Mouse (Mus musculus) olfactory bulb, adult 2 months (tissue): ENCODE measurements around the gene Usp12. TPM values are rescaled to one million over a fixed set of nuclear protein-coding genes. Genes with fewer than 3 reads are reported as not detected.

Experiments
- H3K27ac ChIP-seq: fragments of 200-500 bp; 2 replicates; pipeline ENCODE4 v1.5.1; 2012; ENCODE audit warnings: low read depth, low read length; ENCODE audit not compliant: insufficient read depth
- H3K4me1 ChIP-seq: fragments of 200-500 bp; 2 replicates; pipeline ENCODE4 v1.6.1; 2012; ENCODE audit warnings: low read length; ENCODE audit not compliant: control insufficient read depth, insufficient read depth
- H3K4me3 ChIP-seq: fragments of 200-500 bp; 2 replicates; pipeline ENCODE4 v1.5.1; 2012; ENCODE audit warnings: mild to moderate bottlenecking, low read depth, low read length, moderate library complexity; ENCODE audit not compliant: insufficient read depth
- CTCF ChIP-seq: fragments of 200-500 bp; IDR thresholded peaks from 2 replicates; pipeline ENCODE4 v1.5.1; 2012; ENCODE audit warnings: low read depth, mild to moderate bottlenecking, low read length, moderate library complexity; ENCODE audit not compliant: insufficient read depth
- POLR2A ChIP-seq: fragments of 200-500 bp; IDR thresholded peaks from 2 replicates; pipeline ENCODE4 v1.6.1; 2012; ENCODE audit warnings: mild to moderate bottlenecking, low read depth, low read length, moderate library complexity; ENCODE audit not compliant: insufficient read depth
- WGBS: fragments of 180-500 bp; shearing (Covaris S2); methylation state at CpG from one replicate; pipeline ENCODE4 v1.1.7; 2018; 5-methylcytosine and 5-hydroxymethylcytosine counted together
- polyA plus RNA-seq: library from polyadenylated mRNA; stranded (reverse); fragments of >200 nt; gene quantifications from 2 replicates; pipeline ENCODE4 v1.2.4, GENCODE M21; 2012; ENCODE audit warnings: low replicate concordance; ENCODE audit not compliant: missing spikeins, insufficient read depth, insufficient read length

Usp12 gene
- polyA plus RNA-seq, result not detected in 2 replicates

DNA sequence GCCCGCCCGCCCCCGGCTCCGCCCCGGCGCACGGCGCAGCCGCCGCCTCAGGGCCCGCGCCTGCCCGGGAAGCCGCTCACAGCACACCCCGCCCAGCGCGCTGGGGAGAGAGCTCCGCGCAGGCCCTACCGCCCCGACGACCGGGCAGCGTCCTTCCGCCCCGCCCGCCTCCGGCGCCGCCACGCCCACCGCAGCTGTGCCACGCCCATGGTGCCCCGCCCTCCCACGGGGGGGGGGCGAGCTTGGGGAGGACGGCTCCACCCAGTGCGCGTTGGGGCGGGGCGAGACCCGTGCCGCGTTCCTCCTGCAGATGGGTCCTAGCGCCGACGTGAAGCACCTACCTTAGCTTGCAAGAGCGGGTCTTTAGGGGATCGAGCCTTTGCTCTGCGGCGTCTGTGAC lies at the start of gene Usp12:
Usp12 (minus strand) TSS at position 154 of the 400 bp plus-strand sequence.
- Histone ChIP-seq H3K4me1 (peaks cover 15% of the 10 kb centered on the region), H3K27ac (peak within 1 kb of the TSS; percentile 61), H3K4me3 (peak within 1 kb of the TSS; percentile 99)
- TF ChIP-seq CTCF (no peak), POLR2A (0 out of 2 replicates have a peak, but pooled peaks have one; percentile 31)
- 1% methylated on average over 48 of the region's 51 CpGs for whole genome bisulfite sequencing

DNA sequence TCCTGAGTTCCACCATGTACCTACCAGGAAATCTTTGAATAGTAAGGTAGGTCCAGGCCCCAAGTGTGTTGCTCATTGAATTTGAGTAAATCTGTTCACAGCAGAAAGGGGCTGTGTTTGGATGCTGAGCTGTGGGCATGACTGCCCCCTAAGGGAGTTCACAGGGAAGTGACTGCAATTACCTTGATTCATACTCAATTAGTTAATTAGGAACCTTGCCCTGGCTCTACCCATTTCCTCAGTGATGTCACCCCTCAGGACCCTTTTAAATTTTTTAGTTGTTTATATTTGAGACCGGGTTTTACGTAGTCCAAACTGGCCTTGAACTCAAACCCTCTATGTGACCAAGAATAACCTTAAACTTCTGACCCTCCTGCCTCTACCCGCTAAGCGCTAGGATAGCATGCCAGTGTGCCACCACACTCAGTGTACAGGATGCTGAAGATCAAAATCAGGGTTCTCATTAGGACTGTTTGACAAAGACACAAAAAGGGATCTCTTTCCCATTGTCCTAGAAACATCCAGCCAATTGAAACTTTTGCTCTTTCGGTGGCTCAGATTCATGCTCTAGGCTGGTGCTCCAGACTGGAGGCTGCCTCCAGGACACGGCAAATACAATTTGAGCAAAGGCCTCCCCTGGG lies 49.6 kb upstream of the Usp12 start:
- Histone ChIP-seq H3K4me3 (peak overlapping the region; percentile 88), H3K4me1 (peaks cover 24% of the 10 kb centered on the region), H3K27ac (peak overlapping the region; percentile 88)
- TF ChIP-seq CTCF (no peak), POLR2A (no peak)
- 12% methylated on average over 6 of the region's 6 CpGs for WGBS

DNA sequence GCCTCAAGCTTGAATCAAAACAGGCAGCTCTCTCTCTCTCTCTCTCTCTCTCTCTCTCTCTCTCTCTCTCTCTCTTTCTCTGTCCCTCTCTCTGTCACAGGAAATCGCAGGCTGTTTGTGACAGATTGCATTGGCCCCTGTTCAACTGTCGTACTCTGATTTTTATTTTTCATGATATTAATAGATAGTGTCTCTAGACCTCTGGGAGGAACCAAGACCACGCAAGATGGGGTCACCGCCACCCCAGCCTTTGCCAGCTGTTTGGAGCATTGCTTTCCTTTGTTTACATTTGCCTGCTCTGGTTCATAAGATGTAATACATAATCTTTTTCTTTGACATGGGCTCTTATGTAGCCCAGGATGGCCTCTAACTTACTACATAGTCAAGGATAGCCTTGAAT lies 47.2 kb upstream of the Usp12 start:
- Histone ChIP-seq H3K27ac (no peak overlapping the region), H3K4me3 (no peak overlapping the region), H3K4me1 (peaks cover 22% of the 10 kb centered on the region)
- TF ChIP-seq CTCF (no peak), POLR2A (no peak)
- WGBS, result 92% methylated on average over 4 of the region's 4 CpGs

DNA sequence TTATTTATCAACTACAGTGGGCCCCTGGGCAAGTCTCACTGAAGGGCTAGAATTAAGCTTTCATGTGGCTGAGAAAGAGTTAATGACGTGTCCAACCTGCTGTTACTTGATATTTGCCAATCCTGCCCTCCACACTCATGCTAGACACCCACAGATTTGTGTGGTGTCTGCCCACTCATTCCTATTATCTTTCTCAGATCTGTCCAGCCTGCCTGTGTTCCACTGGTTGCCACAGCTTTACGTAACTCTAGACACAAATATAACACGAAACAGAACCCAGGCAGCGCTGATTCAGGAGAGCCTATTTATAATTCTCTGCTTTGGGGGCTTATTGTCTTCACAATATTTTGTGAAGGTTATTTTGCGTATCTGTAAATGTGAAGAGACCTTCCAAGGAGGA lies 46.5 kb upstream of the Usp12 start:
- 0 out of 2 replicates have a peak overlapping the region, but pooled peaks have one; percentile 20 for H3K27ac ChIP-seq
- WGBS, result 52% methylated on average over 5 of the region's 5 CpGs

DNA sequence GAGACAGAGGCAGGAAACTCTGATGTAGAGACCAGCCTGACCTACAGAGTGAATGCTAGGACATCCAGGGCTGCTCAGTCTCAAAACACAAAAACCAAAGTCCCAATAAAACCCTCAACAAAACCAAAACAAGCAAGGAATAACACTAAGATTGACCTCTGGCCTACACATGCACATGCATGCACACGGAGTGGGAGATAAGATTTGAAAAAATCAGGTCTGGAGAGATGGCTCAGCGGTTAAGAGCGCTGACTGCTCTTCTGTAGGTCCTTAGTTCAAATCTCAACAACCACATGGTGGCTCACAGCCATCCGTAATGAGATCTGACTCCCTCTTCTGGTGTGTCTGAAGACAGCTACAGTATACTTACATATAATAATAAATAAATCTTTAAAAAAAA lies 45.6 kb upstream of the Usp12 start:
- no peak overlapping the region for H3K4me3 ChIP-seq
- TF ChIP-seq POLR2A (no peak), CTCF (no peak)
- H3K27ac ChIP-seq, result no peak overlapping the region
- WGBS, result 91% methylated on average over 4 of the region's 4 CpGs
- H3K4me1 ChIP-seq, result peaks cover 11% of the 10 kb centered on the region

More for the DNA sequence above, 46.5 kb upstream of the Usp12 start:
- H3K4me1 ChIP-seq, result peaks cover 19% of the 10 kb centered on the region
- no peak overlapping the region for H3K4me3 ChIP-seq
- TF ChIP-seq POLR2A, result no peak
- TF ChIP-seq CTCF, result no peak

DNA sequence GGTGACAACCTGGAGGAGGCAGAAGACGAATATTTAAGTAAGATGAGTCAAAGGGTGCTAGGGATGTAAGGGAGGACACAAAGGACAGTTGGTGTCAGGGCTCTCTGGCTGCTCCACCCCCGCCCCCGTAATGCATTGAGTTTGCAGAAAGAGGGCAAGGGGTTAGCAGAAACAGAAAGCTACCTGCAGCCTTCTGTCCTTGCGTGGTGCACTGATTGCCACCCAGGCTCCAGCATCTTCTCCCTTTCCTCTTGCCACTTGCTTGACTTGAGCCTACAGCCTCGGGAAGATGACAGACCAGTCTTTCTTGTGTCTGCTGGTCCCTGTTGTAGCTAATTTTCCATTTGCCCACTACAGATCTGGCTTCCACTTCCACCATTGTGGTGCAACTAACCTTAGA lies 45.0 kb upstream of the Usp12 start:
- 70% methylated on average over 5 of the region's 5 CpGs for whole genome bisulfite sequencing
- no peak overlapping the region for H3K27ac ChIP-seq
- no peak overlapping the region for H3K4me3 ChIP-seq
- peaks cover 7% of the 10 kb centered on the region for H3K4me1 ChIP-seq
- no peak for TF ChIP-seq POLR2A
- no peak for TF ChIP-seq CTCF

DNA sequence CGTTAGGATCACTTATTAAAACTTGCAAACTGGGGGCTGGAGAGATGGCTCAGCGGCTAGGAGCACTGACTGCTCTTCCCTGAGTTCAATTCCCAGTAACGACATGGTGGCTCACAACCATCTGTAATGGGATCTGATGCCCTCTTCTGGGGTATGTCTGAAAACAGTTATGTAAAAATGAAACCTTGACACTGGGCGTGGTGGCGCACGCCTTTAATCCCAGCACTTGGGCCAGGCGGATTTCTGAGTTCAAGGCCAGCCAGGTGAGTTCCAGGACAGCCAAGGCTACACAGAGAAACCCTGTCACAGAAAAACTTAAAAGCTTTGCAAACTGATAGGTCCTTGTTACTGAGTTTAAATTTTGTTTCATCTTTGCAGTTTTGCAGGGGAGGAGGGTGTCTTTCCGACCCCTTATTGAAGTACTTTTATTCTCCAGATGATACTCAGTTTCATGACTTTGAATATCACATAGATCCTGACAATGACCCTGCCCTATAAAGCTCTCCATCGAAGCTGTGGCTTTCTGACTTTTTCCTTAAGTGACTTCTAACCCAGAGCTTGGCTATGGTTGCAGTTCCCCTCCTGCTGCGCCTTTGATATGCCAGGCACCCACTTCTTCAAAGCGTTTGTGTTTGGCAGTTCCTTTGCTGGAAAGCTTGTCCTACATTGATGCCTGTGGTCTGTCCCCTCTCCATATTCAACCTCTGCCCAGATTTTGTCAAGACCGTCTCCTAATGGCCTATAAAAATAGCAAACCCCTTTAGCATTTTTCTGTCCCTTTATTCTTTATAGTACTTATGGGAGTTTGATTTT lies 44.2 kb upstream of the Usp12 start:
- Histone ChIP-seq H3K4me3 (no peak overlapping the region), H3K4me1 (peaks cover 5% of the 10 kb centered on the region), H3K27ac (no peak overlapping the region)
- TF ChIP-seq POLR2A (no peak), CTCF (no peak)
- WGBS, result 62% methylated on average over 12 of the region's 12 CpGs

DNA sequence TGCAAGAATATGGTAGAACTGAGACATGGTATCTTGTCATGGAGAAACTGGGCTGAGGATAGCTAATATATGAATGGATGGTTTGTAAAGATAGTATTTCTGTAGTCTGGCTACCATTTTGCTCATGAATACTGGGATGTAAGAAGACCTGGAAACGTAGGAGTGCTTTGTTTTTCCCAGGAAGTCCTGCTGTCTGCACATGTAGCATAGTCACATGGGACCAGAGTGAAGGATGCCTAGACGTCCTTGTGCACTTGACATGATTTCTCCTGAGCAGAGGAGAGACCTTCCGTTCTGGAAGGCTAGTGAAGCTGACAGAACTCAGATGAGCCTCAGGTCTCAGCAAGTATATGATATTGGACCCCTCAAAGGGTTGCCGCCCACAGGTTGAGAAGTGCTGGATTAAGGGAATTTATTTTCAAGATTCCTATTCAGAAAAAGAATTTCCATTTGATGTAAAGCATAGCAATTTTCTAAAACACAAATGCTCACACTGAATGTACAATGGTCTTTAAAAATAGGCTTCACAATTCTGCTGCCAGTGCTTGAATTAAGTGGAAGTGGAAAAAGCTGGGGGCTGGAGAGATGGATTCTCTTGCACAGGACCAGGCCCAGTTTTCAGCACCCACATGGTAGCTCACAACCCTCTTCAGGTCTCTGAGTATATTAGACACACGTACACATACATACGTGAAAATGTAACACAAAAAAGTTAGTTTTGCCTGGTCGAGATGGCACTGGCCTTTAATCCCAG lies 43.3 kb upstream of the Usp12 start:
- Histone ChIP-seq H3K4me1 (peaks cover 5% of the 10 kb centered on the region), H3K27ac (no peak overlapping the region), H3K4me3 (no peak overlapping the region)
- TF ChIP-seq POLR2A, result no peak
- no peak for TF ChIP-seq CTCF
- WGBS, result 55% methylated on average over 7 of the region's 7 CpGs
